Mouse (Mus musculus) adrenal gland, postnatal 36 days (tissue): Measurements from ENCODE around the gene Hras. TPM values are rescaled to one million over a fixed set of nuclear protein-coding genes. Genes with fewer than 3 reads are reported as not detected.
A peak's percentile ranks its signal among the peaks of the same experiment; 100 is the strongest.

ENCODE experiments used
- DNase-seq, 2 experiments: peaks; one replicate each; pipeline ENCODE4 v3.0.0; 2021; ENCODE audit warnings: mixed read lengths in 1 of 2
- long read RNA-seq, 2 experiments: library from polyadenylated mRNA; stranded (forward); transcript quantifications; one replicate each; pipeline ENCODE4 v2.0.0; 2021; ENCODE audit warnings: borderline sequencing depth in 2 of 2
- total RNA-seq, 2 experiments: library from RNA; stranded (reverse); gene quantifications; 2 replicates each; pipeline ENCODE4 v1.2.3; 2021

The Hras gene
- total RNA-seq, result 10 to 100 TPM; 89.1 to 93.9 TPM
- long read RNA-seq, experiment 1, transcript Hras-207 (6 exons, 2,272 nt), result minor isoform, 11 of 165 reads
- long read RNA-seq, experiment 1, transcript Hras-201 (6 exons, 2,828 nt), result major isoform, 93 of 165 reads
- long read RNA-seq, experiment 1, transcript Hras-202 (5 exons, 1,199 nt), result minor isoform, 45 of 165 reads
- long read RNA-seq, experiment 1, partial matches to known transcripts, result 6 of 165 reads
- long read RNA-seq, experiment 1, other reads (novel, unspliced or antisense), result 10 of 165 reads
- long read RNA-seq, experiment 2, transcript Hras-202 (5 exons, 1,199 nt), result minor isoform, 16 of 68 reads
- long read RNA-seq, experiment 2, transcript Hras-201 (6 exons, 2,828 nt), result major isoform, 36 of 68 reads
- long read RNA-seq, experiment 2, partial matches to known transcripts, result 10 of 68 reads
- long read RNA-seq, experiment 2, other reads (novel, unspliced or antisense), result 2 of 68 reads

DNA sequence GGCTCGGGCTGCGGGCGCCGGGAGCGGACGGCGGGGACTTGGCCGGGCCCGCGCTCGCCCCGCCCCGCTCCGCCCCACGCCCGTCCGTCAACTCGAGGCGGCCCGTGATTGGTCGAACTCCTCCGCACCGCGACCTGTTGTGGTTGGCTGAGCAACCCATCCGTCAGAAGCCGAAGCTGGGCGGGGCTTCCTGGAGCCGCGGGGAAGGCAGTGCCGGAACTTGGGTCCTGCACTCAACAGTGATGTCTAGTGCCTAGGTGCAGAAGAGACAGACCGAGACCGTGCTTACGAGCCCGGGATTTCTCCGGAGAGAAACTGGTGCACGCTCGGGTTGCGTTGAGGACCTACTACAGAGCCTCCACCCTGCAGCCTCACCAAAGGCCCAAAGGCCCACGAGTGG lies at the start of gene Hras, which contains the start of gene Lrrc56:
Gene Hras, minus strand, starts transcription at position 58 of the 400 bp plus-strand sequence.
Gene Lrrc56, plus strand, starts transcription at position 210 of the 400 bp plus-strand sequence.
- DNase-seq, result peak; percentile 98 to 99

- no peak for DNase-seq
Observed at GRCm38 (mm10) chr7:141231551-141231950, 37.7 kb upstream of the Hras start.

- DNase-seq, result no peak
Observed at GRCm38 (mm10) chr7:141231111-141231510, 37.3 kb upstream of the Hras start.

DNA sequence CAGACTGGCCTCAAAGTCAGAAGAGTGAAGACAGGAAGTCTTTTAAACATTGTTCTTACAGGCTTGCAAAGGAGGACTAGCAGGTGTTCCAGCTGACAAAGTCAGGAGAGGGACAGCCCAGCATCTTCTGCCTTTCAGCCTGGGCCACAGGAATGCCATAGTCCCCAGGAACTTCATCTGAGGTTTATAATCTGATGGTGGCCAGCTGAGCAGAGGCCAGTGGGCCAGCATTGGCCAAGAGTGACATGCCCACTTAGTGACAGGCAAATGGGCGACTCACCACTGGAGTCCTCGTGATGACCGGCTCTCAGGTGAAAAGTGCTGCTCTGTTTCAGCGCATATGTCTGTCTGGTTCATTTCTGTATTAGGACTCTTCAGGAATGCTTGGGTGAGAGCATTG lies 36.8 kb upstream of the Hras start:
- no peak for DNase-seq

GRCm38 (mm10) chr7:141229702-141230101 lies 35.9 kb upstream of the Hras start:
- no peak for DNase-seq

- DNase-seq, result peak; percentile 93
Observed at GRCm38 (mm10) chr7:141228279-141229067, 34.7 kb upstream of the Hras start, which contains the start of gene Phrf1. TSS of gene Phrf1 (plus strand) at chr7:141228784.

GRCm38 (mm10) chr7:141227796-141228195 lies 34.0 kb upstream of the Hras start:
- DNase-seq, result no peak

GRCm38 (mm10) chr7:141226535-141226934 lies 32.7 kb upstream of the Hras start:
- DNase-seq, result no peak

DNA sequence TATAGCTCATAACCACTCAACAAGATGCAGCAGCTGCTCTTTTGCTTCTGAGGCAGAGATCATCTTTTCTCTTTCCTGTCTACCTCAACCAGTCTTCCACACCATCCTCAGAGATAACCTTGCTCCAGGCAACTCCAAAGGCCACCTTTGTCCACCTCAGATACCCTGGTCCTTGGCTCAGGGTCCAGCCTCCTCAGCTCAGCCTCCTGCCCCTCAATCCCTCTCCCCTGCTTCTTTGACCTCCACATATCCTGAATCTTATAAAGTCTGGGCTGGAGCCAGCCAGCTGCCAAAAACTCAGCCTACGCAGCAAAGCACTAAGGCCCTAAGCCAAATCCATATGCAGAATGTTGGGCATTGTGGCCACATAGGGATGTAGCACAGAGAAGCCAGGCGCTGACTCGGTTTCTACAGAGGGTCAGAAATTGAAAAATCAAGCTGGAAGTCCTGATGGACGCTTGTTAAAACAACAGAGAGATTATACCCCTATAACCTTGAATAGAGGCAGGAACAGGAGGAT lies 29.0 kb upstream of the Hras start:
- DNase-seq, result no peak

GRCm38 (mm10) chr7:141222126-141222467 lies 28.3 kb upstream of the Hras start:
- DNase-seq, result no peak

- peak; percentile 98 to 99 for DNase-seq
Observed at GRCm38 (mm10) chr7:141221249-141222125, 27.7 kb upstream of the Hras start.

DNA sequence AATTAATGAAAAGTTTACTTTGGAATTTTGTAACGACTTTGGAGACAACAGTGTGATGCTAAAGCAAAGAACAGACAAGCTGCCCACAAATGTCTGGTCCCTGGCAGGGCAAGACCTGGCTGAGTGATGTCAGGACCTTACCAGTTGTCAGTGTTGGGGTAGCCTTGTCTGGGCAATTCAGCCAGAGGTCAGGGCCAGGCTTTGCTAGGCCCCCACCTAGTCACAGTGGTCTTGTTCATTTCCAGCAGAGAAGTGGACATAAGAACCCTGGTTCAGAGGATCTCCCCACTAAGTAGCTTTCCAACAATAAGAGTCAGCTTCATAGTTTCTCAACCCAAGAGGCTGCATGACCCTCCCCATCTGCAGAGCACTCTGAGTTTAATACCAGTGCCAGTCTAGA lies 26.6 kb upstream of the Hras start:
- DNase-seq, result no peak

DNA sequence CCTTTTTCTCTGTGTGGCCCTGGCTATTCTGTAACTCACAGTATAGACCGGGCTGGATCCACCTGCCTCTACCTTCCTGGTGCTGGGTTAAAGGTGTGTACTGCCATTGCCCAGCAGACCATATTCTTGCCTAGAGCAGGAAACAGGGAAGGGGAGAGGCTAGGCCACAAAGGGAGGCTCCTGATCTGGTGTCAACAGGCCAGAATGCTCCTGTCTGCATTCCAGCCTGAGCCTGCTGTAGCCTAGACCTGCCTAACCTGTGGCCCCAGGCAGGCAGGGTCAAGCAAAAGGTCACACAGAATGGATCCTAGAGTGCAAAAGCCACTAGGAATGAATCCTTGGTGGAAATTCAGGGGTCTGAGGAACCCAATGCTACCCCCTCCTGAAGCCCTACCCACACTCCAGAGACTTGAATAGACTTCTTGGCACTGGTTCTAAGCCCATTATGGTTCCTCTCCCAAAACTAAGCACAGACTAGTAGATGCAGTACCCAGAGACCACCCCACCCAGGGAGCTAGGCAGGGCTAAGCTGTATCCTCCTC lies 25.8 kb upstream of the Hras start:
- DNase-seq, result no peak

GRCm38 (mm10) chr7:141218557-141219133 lies 24.8 kb upstream of the Hras start:
- DNase-seq, result no peak

- no peak for DNase-seq
Observed at GRCm38 (mm10) chr7:141218141-141218540, 24.3 kb upstream of the Hras start.

DNA sequence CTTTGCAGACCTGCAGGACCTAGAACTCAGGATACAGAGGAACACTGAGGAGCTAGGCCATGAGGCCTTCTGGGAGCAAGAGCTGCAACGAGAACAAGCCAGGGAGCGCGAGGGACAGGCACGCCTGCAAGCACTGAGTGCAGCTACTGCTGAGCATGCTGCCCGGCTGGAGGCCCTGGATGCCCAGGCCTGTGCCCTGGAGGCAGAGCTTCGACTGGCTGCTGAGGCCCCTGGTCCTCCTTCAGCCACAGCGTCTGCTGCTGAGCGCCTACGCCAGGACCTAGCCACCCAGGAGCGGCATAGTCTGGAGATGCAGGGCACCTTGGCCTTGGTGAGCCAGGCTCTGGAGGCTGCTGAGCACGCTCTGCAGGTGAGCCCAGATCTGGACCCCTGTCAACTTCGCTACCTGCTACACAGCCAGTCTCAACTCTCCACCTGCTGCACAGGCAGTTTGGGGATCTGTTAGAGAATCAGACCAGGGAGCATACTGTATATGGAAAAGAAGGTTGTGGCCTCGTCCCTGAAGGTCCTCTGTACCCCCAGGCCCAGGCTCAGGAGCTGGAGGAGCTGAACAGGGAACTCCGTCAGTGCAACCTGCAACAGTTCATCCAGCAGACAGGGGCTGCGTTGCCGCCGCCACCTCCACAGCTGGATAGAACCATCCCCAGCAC lies 23.7 kb upstream of the Hras start:
- DNase-seq, result no peak

- no peak for DNase-seq
Observed at GRCm38 (mm10) chr7:141216894-141217293, 23.1 kb upstream of the Hras start.

- peak; percentile 42 to 66 for DNase-seq
Observed at GRCm38 (mm10) chr7:141215880-141216733, 22.3 kb upstream of the Hras start.

GRCm38 (mm10) chr7:141215101-141215879 lies 21.5 kb upstream of the Hras start, which contains the start of gene Rassf7:
TSS of gene Rassf7 (plus strand) at chr7:141215860.
- peak; percentile 93 to 95 for DNase-seq
